Mouse (Mus musculus) layer of hippocampus, adult 2 months (tissue): ENCODE measurements around the gene Gm42957. TPM values are rescaled to one million over a fixed set of nuclear protein-coding genes. Genes with fewer than 3 reads are reported as not detected.

Experiments used
- DNase-seq, 2 experiments: peaks; one replicate each; pipeline ENCODE4 v3.0.0; 2022; ENCODE audit warnings: low spot score in 2 of 2
- H3K27ac ChIP-seq: fragments of 200-600 bp; 2 replicates; pipeline ENCODE4 v1.8.1; 2022
- H3K4me3 ChIP-seq: fragments of 200-600 bp; 2 replicates; pipeline ENCODE4 v1.8.1; 2022; ENCODE audit warnings: mild to moderate bottlenecking
- CTCF ChIP-seq: fragments of 200-600 bp; conservative IDR thresholded peaks from 2 replicates; pipeline ENCODE4 v1.8.1; 2022; ENCODE audit warnings: antibody characterized with exemption, mild to moderate bottlenecking, moderate library complexity
- long read RNA-seq, 2 experiments: library from polyadenylated mRNA; stranded (forward); transcript quantifications; one replicate each; pipeline ENCODE4 v2.0.0; 2021; ENCODE audit warnings: borderline mapping rate in 2 of 2
- total RNA-seq, 2 experiments: library from RNA; stranded (reverse); gene quantifications; 2 replicates each; pipeline ENCODE4 v1.2.3; 2021

Gene Gm42957
- total RNA-seq: under 1 TPM; 0.12 to 0.87 TPM
- long read RNA-seq, experiment 1, partial matches to known transcripts: 0 of 2 reads
- long read RNA-seq, experiment 1, other reads (novel, unspliced or antisense): 2 of 2 reads
- long read RNA-seq, experiment 2: 0 reads

DNA sequence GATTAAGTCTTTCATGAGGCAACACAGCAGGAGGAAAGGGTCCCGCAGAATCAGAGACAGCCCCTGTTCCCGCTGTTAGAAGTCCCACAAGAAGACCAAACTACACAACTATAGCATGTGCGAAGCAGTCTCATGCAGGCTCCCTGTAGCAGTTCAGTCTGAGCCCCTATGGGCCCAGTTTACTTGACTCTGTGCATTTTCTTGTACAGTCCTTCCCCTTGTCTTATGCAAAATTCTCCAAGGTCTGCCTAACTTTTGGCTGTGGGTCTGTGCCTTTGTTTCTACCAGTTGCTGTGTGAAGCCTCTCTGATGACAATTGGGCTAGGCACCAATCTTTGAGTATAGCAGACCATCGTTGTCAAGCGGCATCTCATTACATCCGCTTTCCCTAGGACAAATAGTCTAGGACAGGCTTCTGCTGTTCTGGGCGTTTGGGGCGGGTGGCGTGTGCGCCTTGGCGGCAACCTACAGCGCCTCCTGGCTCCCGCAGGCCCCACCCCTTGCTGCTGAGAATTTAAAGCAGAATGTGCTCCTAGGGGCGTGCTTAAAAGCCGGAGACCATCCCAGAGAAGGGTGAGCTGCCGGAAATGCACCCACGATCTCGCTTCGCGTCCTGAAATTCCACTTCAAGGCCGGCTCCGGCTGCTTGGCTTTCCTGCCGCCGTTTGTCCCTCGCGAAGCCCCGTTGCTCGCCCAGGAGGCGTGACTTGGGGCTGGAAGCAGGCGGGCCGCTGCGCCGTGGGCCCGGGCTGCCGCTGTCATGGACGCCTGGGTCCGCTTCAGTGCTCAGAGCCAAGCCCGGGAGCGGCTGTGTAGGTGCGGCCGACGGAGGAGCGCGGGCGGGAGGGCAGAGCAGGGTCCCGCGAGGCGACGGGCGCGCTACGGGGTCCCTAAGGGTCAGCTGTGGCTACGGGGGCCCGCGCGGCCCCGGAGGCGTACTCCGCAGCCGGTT lies at the start of gene Gm42957, which contains the start of gene Pex11b:
Gm42957 (plus strand) TSS at position 547 of the 952 bp plus-strand sequence.
Pex11b (plus strand) TSS at position 449 of the 952 bp plus-strand sequence.
- H3K27ac ChIP-seq: peak within 1 kb of the TSS; percentile 91
- peak within 1 kb of the TSS; percentile 95 for H3K4me3 ChIP-seq
- DNase-seq: peak; percentile 84 to 86
- TF ChIP-seq CTCF: peak; percentile 61

DNA sequence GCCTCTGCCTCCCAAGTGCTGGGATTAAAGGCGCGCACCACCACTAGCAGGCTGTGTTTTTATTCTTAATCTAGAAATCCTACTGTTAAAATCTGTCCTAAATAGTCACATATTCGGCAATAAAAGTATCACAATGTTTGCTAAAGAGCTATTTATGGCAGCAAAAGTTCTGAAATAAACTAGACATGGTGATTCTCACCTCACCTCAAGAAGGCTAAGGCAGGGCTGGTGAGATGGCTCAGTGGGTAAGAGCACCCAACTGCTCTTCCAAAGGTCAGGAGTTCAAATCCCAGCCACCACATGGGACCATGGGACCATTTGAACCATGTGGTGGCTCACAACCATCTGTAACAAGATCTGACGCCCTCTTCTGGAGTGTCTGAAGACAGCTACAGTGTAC lies 44.6 kb upstream of the Gm42957 start:
- DNase-seq: no peak
- Histone ChIP-seq H3K4me3 (no peak overlapping the region), H3K27ac (no peak overlapping the region)
- TF ChIP-seq CTCF: 0 out of 2 replicates have a peak, but pooled peaks have one; percentile 3

GRCm38 (mm10) chr3:96593374-96593773 lies 41.9 kb upstream of the Gm42957 start:
- TF ChIP-seq CTCF: no peak
- peak overlapping the region; percentile 86 for H3K4me3 ChIP-seq
- no peak for DNase-seq
- peak overlapping the region; percentile 96 for H3K27ac ChIP-seq

- Histone ChIP-seq H3K27ac (peak within 1 kb of the TSS; percentile 96), H3K4me3 (peak within 1 kb of the TSS; percentile 86)
- peak; percentile 23 for TF ChIP-seq CTCF
- peak; percentile 89 to 93 for DNase-seq
Observed at GRCm38 (mm10) chr3:96593790-96594560, 41.3 kb upstream of the Gm42957 start, which contains the start of gene Polr3gl. Polr3gl (minus strand) TSS chr3:96594181.

- no peak for TF ChIP-seq CTCF
- Histone ChIP-seq H3K4me3 (no peak overlapping the region), H3K27ac (peak overlapping the region; percentile 92)
- no peak for DNase-seq
Observed at GRCm38 (mm10) chr3:96594851-96595250, 40.4 kb upstream of the Gm42957 start.

DNA sequence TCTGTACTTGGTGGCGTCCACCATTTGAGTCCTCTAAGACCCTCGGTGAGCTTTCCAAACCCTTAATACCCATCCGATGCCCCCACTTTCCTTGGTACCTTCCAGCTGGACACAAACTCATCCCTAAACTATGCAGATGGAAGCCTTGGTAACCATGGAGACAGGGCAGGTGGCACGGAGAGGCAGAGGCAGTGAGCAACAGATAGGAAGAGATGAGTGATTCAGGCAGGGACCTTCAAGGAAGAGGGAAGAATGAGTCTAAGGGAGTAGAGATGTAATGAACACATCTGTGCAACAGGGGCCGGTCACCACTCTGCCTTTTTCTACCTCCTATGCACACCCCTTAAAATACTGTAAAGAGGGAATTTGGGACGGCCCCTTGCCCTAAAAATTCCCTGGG lies 39.6 kb upstream of the Gm42957 start:
- H3K4me3 ChIP-seq: peak overlapping the region; percentile 64
- peak overlapping the region; percentile 92 for H3K27ac ChIP-seq
- peak; percentile 46 to 70 for DNase-seq
- no peak for TF ChIP-seq CTCF

DNA sequence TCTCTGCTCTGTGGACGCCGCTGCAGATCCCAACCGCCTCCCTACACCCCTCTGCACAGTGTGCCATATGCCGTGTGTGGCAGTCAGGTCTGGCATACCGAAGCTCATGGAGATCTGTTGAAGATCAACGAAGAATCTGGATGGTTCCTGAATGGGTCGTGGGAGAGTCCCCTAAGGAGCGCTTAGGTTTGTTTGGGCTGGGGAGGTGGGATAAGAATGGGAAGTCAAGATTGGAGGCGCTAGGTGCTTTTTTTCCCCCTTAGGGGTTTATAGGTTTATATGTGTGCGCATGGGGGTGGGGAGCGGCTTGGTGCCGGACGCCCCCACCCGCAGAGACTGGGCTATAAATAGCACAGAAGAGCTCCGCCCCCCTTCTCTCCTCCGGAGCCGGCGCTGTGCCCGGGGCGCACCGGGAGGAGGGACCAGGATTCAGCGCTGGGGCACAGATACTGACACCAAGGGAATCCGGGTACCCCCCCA lies 39.0 kb upstream of the Gm42957 start, which contains the start of gene Ankrd34a:
Ankrd34a (plus strand) TSS at position 409 of the 480 bp plus-strand sequence.
- no peak for TF ChIP-seq CTCF
- peak within 1 kb of the TSS; percentile 92 for H3K27ac ChIP-seq
- peak within 1 kb of the TSS; percentile 64 for H3K4me3 ChIP-seq
- DNase-seq: peak; percentile 83 to 84

GRCm38 (mm10) chr3:96596855-96597254 lies 38.4 kb upstream of the Gm42957 start:
- DNase-seq: no peak
- TF ChIP-seq CTCF: no peak
- Histone ChIP-seq H3K27ac (peak overlapping the region; percentile 92), H3K4me3 (peak overlapping the region; percentile 64)

GRCm38 (mm10) chr3:96597435-96597891 lies 37.8 kb upstream of the Gm42957 start:
- H3K4me3 ChIP-seq: peak overlapping the region; percentile 64
- no peak for TF ChIP-seq CTCF
- DNase-seq: no peak
- H3K27ac ChIP-seq: peak overlapping the region; percentile 92

- DNase-seq: peak in 1 of 2 experiments; percentile 73
- peak overlapping the region; percentile 92 for H3K27ac ChIP-seq
Observed at GRCm38 (mm10) chr3:96598156-96599068, 36.9 kb upstream of the Gm42957 start.

GRCm38 (mm10) chr3:96599069-96599393 lies 36.2 kb upstream of the Gm42957 start:
- Histone ChIP-seq H3K27ac (peak overlapping the region; percentile 92), H3K4me3 (peak overlapping the region; percentile 64)
- no peak for TF ChIP-seq CTCF
- DNase-seq: no peak

More at GRCm38 (mm10) chr3:96598156-96599068, 36.9 kb upstream of the Gm42957 start:
- TF ChIP-seq CTCF: no peak
- peak overlapping the region; percentile 64 for H3K4me3 ChIP-seq
